Mouse (Mus musculus) intestine, embryonic 14.5 days (tissue): ENCODE measurements around the gene Ulk4. TPM values are rescaled to one million over a fixed set of nuclear protein-coding genes. Genes with fewer than 3 reads are reported as not detected.
"Not testable (repeated sequence)": the region's sequence is repeated elsewhere in the genome, so short reads cannot be mapped to it uniquely, and the experiment has no call there.

Experiments used
- ATAC-seq: fragments of 200-750 bp; cut with Nextera tagmentation; replicated peaks from 2 replicates; pipeline ENCODE4 v1.8.0; 2017; ENCODE audit warnings: low read depth, moderate number of reproducible peaks, moderate TSS enrichment, moderate library complexity; ENCODE audit not compliant: low FRiP score, low TSS enrichment
- DNase-seq: peaks from one replicate; pipeline ENCODE4 v3.0.0-alpha.2; 2018; ENCODE audit warnings: low spot score
- H3K27ac ChIP-seq: fragments of 300-500 bp; sonication (generic); 2 replicates; pipeline ENCODE4 v1.5.1; 2014; ENCODE audit warnings: low read depth, mild to moderate bottlenecking, control low read depth
- H3K27me3 ChIP-seq: fragments of 300-500 bp; sonication (generic); replicated peaks from 2 replicates; pipeline ENCODE4 v1.6.1; 2014; ENCODE audit warnings: low read length, control low read depth; ENCODE audit not compliant: control insufficient read depth, insufficient read depth
- H3K36me3 ChIP-seq: fragments of 300-500 bp; sonication (generic); 2 replicates; pipeline ENCODE4 v1.6.1; 2014; ENCODE audit warnings: low read length, control low read depth; ENCODE audit not compliant: control insufficient read depth, insufficient read depth
- H3K4me1 ChIP-seq: fragments of 300-500 bp; sonication (generic); replicated peaks from 2 replicates; pipeline ENCODE4 v1.6.1; 2014; ENCODE audit warnings: low read length, control low read depth, mixed read lengths; ENCODE audit not compliant: control insufficient read depth, insufficient read depth
- H3K4me2 ChIP-seq: fragments of 300-500 bp; sonication (generic); 2 replicates; pipeline ENCODE4 v1.6.1; 2014; ENCODE audit warnings: low read length
- H3K4me3 ChIP-seq: fragments of 300-500 bp; sonication (generic); 2 replicates; pipeline ENCODE4 v1.5.1; 2014; ENCODE audit warnings: low read depth, low read length, control low read depth, mixed read lengths
- H3K9ac ChIP-seq: fragments of 300-500 bp; sonication (generic); 2 replicates; pipeline ENCODE4 v1.6.1; 2014; ENCODE audit warnings: mild to moderate bottlenecking, low read length
- H3K9me3 ChIP-seq: fragments of 300-500 bp; sonication (generic); 2 replicates; pipeline ENCODE4 v1.6.1; 2016; ENCODE audit warnings: low read length, control low read depth; ENCODE audit not compliant: control insufficient read depth
- WGBS: fragments of 180-500 bp; shearing (Covaris S2); extraction: QIAGEN DNeasy Blood & Tissue Kit; methylation state at CpG from one replicate; pipeline ENCODE4 v1.1.7; 2014; 5-methylcytosine and 5-hydroxymethylcytosine counted together
- polyA plus RNA-seq: library from polyadenylated mRNA; unstranded; fragments of >200 nt; fragmentation: Nextera tagmentation; extraction: Ambion mirVana; gene quantifications from 2 replicates; pipeline ENCODE4 v1.2.1, GENCODE M21; 2014

Gene Ulk4
- polyA plus RNA-seq, 1 experiment from 2014 or later: 122 TPM

GRCm38 (mm10) chr9:121204149-121204800 lies 72.7 kb downstream of the Ulk4 start:
- DNase-seq (peak; percentile 50), ATAC-seq (no peak)
- Histone ChIP-seq H3K36me3 (no peaks in the 10 kb centered on the region), H3K4me1 (no peaks in the 10 kb centered on the region), H3K4me3 (no peak overlapping the region), H3K27me3 (no peaks in the 10 kb centered on the region), H3K9me3 (peaks cover 6% of the 10 kb centered on the region; the same call in 1 of the 2 replicates), H3K27ac (no peak overlapping the region), H3K4me2 (no peak overlapping the region), H3K9ac (no peak overlapping the region)
- 64% methylated on average over 14 of the region's 14 CpGs for WGBS

GRCm38 (mm10) chr9:121203686-121204085 lies 73.3 kb downstream of the Ulk4 start:
- Histone ChIP-seq H3K4me3 (no peak overlapping the region), H3K27me3 (no peaks in the 10 kb centered on the region), H3K9ac (no peak overlapping the region), H3K27ac (no peak overlapping the region), H3K36me3 (no peaks in the 10 kb centered on the region), H3K4me2 (no peak overlapping the region), H3K4me1 (no peaks in the 10 kb centered on the region), H3K9me3 (0 out of 2 replicates have a peak, but pooled peaks cover 4% of the 10 kb centered on the region)
- no peak for ATAC-seq
- WGBS: 93% methylated on average over 1 of the region's 1 CpGs
- DNase-seq: peak; percentile 37

GRCm38 (mm10) chr9:121199146-121199685 lies 77.8 kb downstream of the Ulk4 start:
- not testable (repeated sequence) for H3K4me2 ChIP-seq, H3K9me3 ChIP-seq, H3K9ac ChIP-seq, H3K36me3 ChIP-seq, ATAC-seq, H3K27ac ChIP-seq, H3K4me1 ChIP-seq, H3K4me3 ChIP-seq, H3K27me3 ChIP-seq
- DNase-seq: peak; percentile 29
- 89% methylated on average over 5 of the region's 5 CpGs for WGBS

- Histone ChIP-seq H3K9me3 (peaks cover 14% of the 10 kb centered on the region; the same call in 1 of the 2 replicates), H3K9ac (no peak overlapping the region), H3K4me1 (no peaks in the 10 kb centered on the region), H3K27me3 (no peaks in the 10 kb centered on the region), H3K4me2 (no peak overlapping the region), H3K36me3 (no peaks in the 10 kb centered on the region), H3K27ac (no peak overlapping the region), H3K4me3 (no peak overlapping the region)
- ATAC-seq (no peak), DNase-seq (no peak)
- 92% methylated on average over 9 of the region's 9 CpGs for WGBS
Measured at GRCm38 (mm10) chr9:121196473-121196872, 80.5 kb downstream of the Ulk4 start.

- WGBS: 89% methylated on average over 4 of the region's 4 CpGs
- no peak for DNase-seq
- ATAC-seq: no peak
Measured at GRCm38 (mm10) chr9:121195106-121195505, 81.9 kb downstream of the Ulk4 start.

GRCm38 (mm10) chr9:121192601-121193370 lies 84.2 kb downstream of the Ulk4 start:
- peaks cover 3% of the 10 kb centered on the region; the same call in 1 of the 2 replicates for H3K36me3 ChIP-seq
- H3K4me1 ChIP-seq: no peaks in the 10 kb centered on the region
- DNase-seq: no peak
- no peak overlapping the region for H3K4me3 ChIP-seq
- peaks cover 14% of the 10 kb centered on the region; the same call in 1 of the 2 replicates for H3K9me3 ChIP-seq
- ATAC-seq: no peak
- no peaks in the 10 kb centered on the region for H3K27me3 ChIP-seq
- WGBS: 88% methylated on average over 26 of the region's 26 CpGs
- no peak overlapping the region for H3K4me2 ChIP-seq
- no peak overlapping the region for H3K27ac ChIP-seq
- no peak overlapping the region for H3K9ac ChIP-seq

More at GRCm38 (mm10) chr9:121195106-121195505, 81.9 kb downstream of the Ulk4 start:
- Histone ChIP-seq H3K27ac (no peak overlapping the region), H3K4me3 (no peak overlapping the region), H3K4me1 (no peaks in the 10 kb centered on the region), H3K9me3 (peaks cover 14% of the 10 kb centered on the region; the same call in 1 of the 2 replicates), H3K9ac (no peak overlapping the region), H3K27me3 (no peaks in the 10 kb centered on the region), H3K36me3 (no peaks in the 10 kb centered on the region), H3K4me2 (no peak overlapping the region)

GRCm38 (mm10) chr9:121187811-121188210 lies 89.2 kb downstream of the Ulk4 start:
- Histone ChIP-seq H3K27me3 (no peaks in the 10 kb centered on the region), H3K36me3 (peaks cover 4% of the 10 kb centered on the region; the same call in 1 of the 2 replicates), H3K9me3 (peaks cover 4% of the 10 kb centered on the region; the same call in 1 of the 2 replicates), H3K27ac (no peak overlapping the region), H3K4me2 (no peak overlapping the region), H3K9ac (no peak overlapping the region), H3K4me1 (no peaks in the 10 kb centered on the region), H3K4me3 (no peak overlapping the region)
- ATAC-seq: no peak
- 81% methylated on average over 8 of the region's 8 CpGs for WGBS
- DNase-seq: no peak

- H3K4me3 ChIP-seq: no peak overlapping the region
- no peak overlapping the region for H3K27ac ChIP-seq
- no peaks in the 10 kb centered on the region for H3K27me3 ChIP-seq
- no peak for DNase-seq
- H3K4me1 ChIP-seq: no peaks in the 10 kb centered on the region
- H3K9ac ChIP-seq: no peak overlapping the region
- no peak overlapping the region for H3K4me2 ChIP-seq
- 25% methylated on average over 6 of the region's 6 CpGs for WGBS
- no peaks in the 10 kb centered on the region for H3K9me3 ChIP-seq
- no peak for ATAC-seq
- peaks cover 4% of the 10 kb centered on the region; the same call in 1 of the 2 replicates for H3K36me3 ChIP-seq
Measured at GRCm38 (mm10) chr9:121185796-121186195, 91.2 kb downstream of the Ulk4 start.
